Mouse (Mus musculus) MEL (cell line): ENCODE results near the gene Rbms3.

Experiments used
- CHD1 ChIP-seq: IDR thresholded peaks from 2 replicates; pipeline ENCODE4 v1.6.1; 2012; ENCODE audit warnings: low read depth, mild to moderate bottlenecking, inconsistent platforms, low read length, improper control_type of control experiment
- CHD2 ChIP-seq: IDR thresholded peaks from 2 replicates; pipeline ENCODE4 v1.6.1; 2011; ENCODE audit warnings: low read length, improper control_type of control experiment
- CTCF ChIP-seq, 3 experiments: IDR thresholded peaks in 2 of 3; conservative IDR thresholded peaks in 1 of 3; 2 replicates each; pipeline ENCODE4 v1.5.1; 2011 to 2012; ENCODE audit warnings: low read length in 3 of 3, low read depth in 2 of 3, mild to moderate bottlenecking in 2 of 3, improper control_type of control experiment in 1 of 3, inconsistent platforms in 1 of 3, mixed read lengths in 1 of 3, moderate library complexity in 1 of 3; ENCODE audit not compliant: control insufficient read depth in 1 of 3, insufficient read depth in 1 of 3, poor library complexity in 1 of 3, severe bottlenecking in 1 of 3
- GABPA ChIP-seq: IDR thresholded peaks from 2 replicates; pipeline ENCODE4 v1.6.1; 2012; ENCODE audit warnings: low read depth, mild to moderate bottlenecking, inconsistent platforms, low read length, improper control_type of control experiment, moderate library complexity
- MAX ChIP-seq: IDR thresholded peaks from 2 replicates; pipeline ENCODE4 v1.6.1; 2011; ENCODE audit warnings: low read length, improper control_type of control experiment
- NRF1 ChIP-seq: IDR thresholded peaks from 2 replicates; pipeline ENCODE4 v1.6.1; 2014; ENCODE audit warnings: low read depth, mild to moderate bottlenecking, inconsistent platforms, low read length, improper control_type of control experiment, moderate library complexity; ENCODE audit not compliant: poor library complexity, insufficient read depth, severe bottlenecking
- POLR2A ChIP-seq, 2 experiments: IDR thresholded peaks; 2 replicates each; pipeline ENCODE4 v1.6.1; 2011 to 2012; ENCODE audit warnings: low read length in 2 of 2, mild to moderate bottlenecking in 2 of 2, control low read depth in 1 of 2, improper control_type of control experiment in 1 of 2, low read depth in 1 of 2, moderate library complexity in 1 of 2; ENCODE audit not compliant: control insufficient read depth in 1 of 2, insufficient read depth in 1 of 2, poor library complexity in 1 of 2
- POLR2AphosphoS2 ChIP-seq: IDR thresholded peaks from 2 replicates; pipeline ENCODE4 v1.6.1; 2011; ENCODE audit warnings: low read length, improper control_type of control experiment
- SIN3A ChIP-seq: IDR thresholded peaks from 2 replicates; pipeline ENCODE4 v1.6.1; 2012; ENCODE audit warnings: low read length, improper control_type of control experiment, inconsistent platforms
- TBP ChIP-seq: IDR thresholded peaks from 2 replicates; pipeline ENCODE4 v1.8.0; 2011; ENCODE audit warnings: low read depth, low read length, improper control_type of control experiment

GRCm38 (mm10) chr9:117429217-117430105 lies 200.3 kb downstream of the Rbms3 start:
- TF ChIP-seq POLR2A (IDR thresholded peaks at IDR 0.05; ENCODE audit: control insufficient read depth in 1 of 2, insufficient read depth in 1 of 2, low read depth in 1 of 2, low read length in 2 of 2, poor library complexity in 1 of 2): no peak
- no peak for TF ChIP-seq CHD1
- TF ChIP-seq CTCF (IDR thresholded peaks at IDR 0.05 in 2 of 3, conservative IDR thresholded peaks at IDR 0.05 in 1 of 3; ENCODE audit: control insufficient read depth in 1 of 3, insufficient read depth in 1 of 3, low read depth in 2 of 3, low read length in 3 of 3, poor library complexity in 1 of 3, severe bottlenecking in 1 of 3): no peak
- TF ChIP-seq POLR2AphosphoS2: no peak
- no peak for TF ChIP-seq NRF1
- no peak for TF ChIP-seq SIN3A
- no peak for TF ChIP-seq CHD2
- TF ChIP-seq TBP: no peak
- no peak for TF ChIP-seq MAX
- no peak for TF ChIP-seq GABPA
